Mouse (Mus musculus) neural tube, embryonic 12.5 days (tissue): ENCODE measurements around the gene Adnp. TPM values are rescaled to one million over a fixed set of nuclear protein-coding genes. Genes with fewer than 3 reads are reported as not detected.
A peak's percentile ranks its signal among the peaks of the same experiment; 100 is the strongest.

Experiments used
- ATAC-seq: fragments of 200-750 bp; cut with Nextera tagmentation; 2 replicates; pipeline ENCODE4 v1.8.0; 2017; ENCODE audit warnings: low read depth, mild to moderate bottlenecking, moderate TSS enrichment, moderate library complexity; ENCODE audit not compliant: low FRiP score
- H3K27ac ChIP-seq: fragments of 300-500 bp; sonication (generic); 2 replicates; pipeline ENCODE4 v1.5.1; 2016
- H3K27me3 ChIP-seq: fragments of 300-500 bp; sonication (generic); replicated peaks from 2 replicates; pipeline ENCODE4 v1.6.1; 2016; ENCODE audit warnings: mild to moderate bottlenecking
- H3K36me3 ChIP-seq: fragments of 300-500 bp; sonication (generic); 2 replicates; pipeline ENCODE4 v1.6.1; 2016; ENCODE audit warnings: mild to moderate bottlenecking
- H3K4me1 ChIP-seq: fragments of 300-500 bp; sonication (generic); 2 replicates; pipeline ENCODE4 v1.6.1; 2016
- H3K4me2 ChIP-seq: fragments of 300-500 bp; sonication (generic); replicated peaks from 2 replicates; pipeline ENCODE4 v1.6.1; 2016; ENCODE audit warnings: mild to moderate bottlenecking
- H3K4me3 ChIP-seq: fragments of 300-500 bp; sonication (generic); 2 replicates; pipeline ENCODE4 v1.5.1; 2016
- H3K9ac ChIP-seq: fragments of 300-500 bp; sonication (generic); 2 replicates; pipeline ENCODE4 v1.6.1; 2016; ENCODE audit warnings: mild to moderate bottlenecking
- H3K9me3 ChIP-seq: fragments of 300-500 bp; sonication (generic); 2 replicates; pipeline ENCODE4 v1.6.1; 2016; ENCODE audit warnings: mild to moderate bottlenecking
- WGBS: fragments of 180-500 bp; shearing (Covaris S2); methylation state at CpG from one replicate; pipeline ENCODE4 v1.1.7; 2016; 5-methylcytosine and 5-hydroxymethylcytosine counted together
- polyA plus RNA-seq: library from polyadenylated mRNA; unstranded; fragments of >200 nt; fragmentation: Nextera tagmentation; extraction: Ambion mirVana; gene quantifications from 2 replicates; pipeline ENCODE4 v1.2.1, GENCODE M21; 2016

The Adnp gene
- polyA plus RNA-seq, 1 experiment from 2014 or later = 24.4 TPM

GRCm38 (mm10) chr2:168231471-168231829 lies 24.5 kb upstream of the Adnp start:
- peaks cover 27% of the 10 kb centered on the region for H3K4me1 ChIP-seq
- H3K9ac ChIP-seq = peak overlapping the region; percentile 96
- H3K36me3 ChIP-seq = peaks cover 13% of the 10 kb centered on the region
- H3K4me2 ChIP-seq = peak overlapping the region; percentile 100
- H3K4me3 ChIP-seq = peak overlapping the region; percentile 100
- H3K27ac ChIP-seq = no peak overlapping the region
- no peaks in the 10 kb centered on the region for H3K9me3 ChIP-seq
- ATAC-seq = no peak
- WGBS = 68% methylated on average over 33 of the region's 33 CpGs
- no peaks in the 10 kb centered on the region for H3K27me3 ChIP-seq

GRCm38 (mm10) chr2:168230773-168231470 lies 24.0 kb upstream of the Adnp start:
- Histone ChIP-seq H3K27me3 (no peaks in the 10 kb centered on the region), H3K4me2 (peak overlapping the region; percentile 100), H3K9me3 (no peaks in the 10 kb centered on the region), H3K4me1 (peaks cover 27% of the 10 kb centered on the region), H3K4me3 (peak overlapping the region; percentile 100), H3K36me3 (peaks cover 18% of the 10 kb centered on the region), H3K27ac (peak overlapping the region; percentile 65; the same call in 1 of the 2 replicates), H3K9ac (peak overlapping the region; percentile 96)
- peak; percentile 67 for ATAC-seq
- WGBS = 4% methylated on average over 105 of the region's 105 CpGs

- WGBS = under 1% methylated on average over 73 of the region's 73 CpGs
- peak within 1 kb of the TSS; percentile 100 for H3K4me3 ChIP-seq
- peak within 1 kb of the TSS; percentile 100 for H3K4me2 ChIP-seq
- H3K4me1 ChIP-seq = peaks cover 27% of the 10 kb centered on the region
- H3K9ac ChIP-seq = peak within 1 kb of the TSS; percentile 96
- peak within 1 kb of the TSS; percentile 65 for H3K27ac ChIP-seq
- no peaks in the 10 kb centered on the region for H3K9me3 ChIP-seq
- peaks cover 25% of the 10 kb centered on the region for H3K36me3 ChIP-seq
- H3K27me3 ChIP-seq = no peaks in the 10 kb centered on the region
- peak; percentile 82 for ATAC-seq
Measured at GRCm38 (mm10) chr2:168230026-168230728, 23.3 kb upstream of the Adnp start, which contains the start of the genes Gm20716, Dpm1 and Mocs3. TSS of gene Gm20716 (minus strand) at chr2:168230364. TSS of gene Dpm1 (minus strand) at chr2:168230591. TSS of gene Mocs3 (plus strand) at chr2:168230622.

- Histone ChIP-seq H3K4me2 (peak overlapping the region; percentile 100), H3K27ac (no peak overlapping the region), H3K4me3 (peak overlapping the region; percentile 100), H3K9me3 (no peaks in the 10 kb centered on the region), H3K4me1 (peaks cover 27% of the 10 kb centered on the region), H3K27me3 (no peaks in the 10 kb centered on the region), H3K9ac (peak overlapping the region; percentile 96), H3K36me3 (peaks cover 33% of the 10 kb centered on the region)
- ATAC-seq = peak; percentile 51; the same call in 1 of the 2 replicates
- WGBS = 20% methylated on average over 41 of the region's 41 CpGs
Measured at GRCm38 (mm10) chr2:168229116-168230025, 22.5 kb upstream of the Adnp start.

- no peaks in the 10 kb centered on the region for H3K9me3 ChIP-seq
- H3K36me3 ChIP-seq = peaks cover 72% of the 10 kb centered on the region
- 91% methylated on average over 6 of the region's 6 CpGs for whole genome bisulfite sequencing
- no peak overlapping the region for H3K4me3 ChIP-seq
- no peak overlapping the region for H3K27ac ChIP-seq
- no peak overlapping the region for H3K4me2 ChIP-seq
- no peak overlapping the region for H3K9ac ChIP-seq
- no peak for ATAC-seq
- 0 out of 2 replicates have a peak, but pooled peaks cover 3% of the 10 kb centered on the region for H3K4me1 ChIP-seq
- no peaks in the 10 kb centered on the region for H3K27me3 ChIP-seq
Measured at GRCm38 (mm10) chr2:168223326-168223725, 16.4 kb upstream of the Adnp start.

GRCm38 (mm10) chr2:168213788-168214397 lies 7.0 kb upstream of the Adnp start:
- H3K27me3 ChIP-seq = no peaks in the 10 kb centered on the region
- no peak overlapping the region for H3K27ac ChIP-seq
- no peaks in the 10 kb centered on the region for H3K4me1 ChIP-seq
- ATAC-seq = no peak
- 41% methylated on average over 5 of the region's 5 CpGs for WGBS
- H3K9ac ChIP-seq = no peak overlapping the region
- no peak overlapping the region for H3K4me2 ChIP-seq
- H3K36me3 ChIP-seq = peaks cover 79% of the 10 kb centered on the region
- no peak overlapping the region for H3K4me3 ChIP-seq
- no peaks in the 10 kb centered on the region for H3K9me3 ChIP-seq

- H3K4me2 ChIP-seq = peak overlapping the region; percentile 57; the same call in 1 of the 2 replicates
Measured at GRCm38 (mm10) chr2:168207883-168208282, 971 bp upstream of the Adnp start.

GRCm38 (mm10) chr2:168205681-168206631 lies 956 bp downstream of the Adnp start:
- peak overlapping the region; percentile 99 for H3K4me3 ChIP-seq
- ATAC-seq = peak; percentile 11
- H3K9me3 ChIP-seq = no peaks in the 10 kb centered on the region
- H3K27ac ChIP-seq = peak overlapping the region; percentile 98
- 1% methylated on average over 48 of the region's 49 CpGs for WGBS
- H3K9ac ChIP-seq = peak overlapping the region; percentile 100
- H3K36me3 ChIP-seq = peaks cover 34% of the 10 kb centered on the region
- H3K4me2 ChIP-seq = peak overlapping the region; percentile 85
- peaks cover 25% of the 10 kb centered on the region for H3K4me1 ChIP-seq
- H3K27me3 ChIP-seq = no peaks in the 10 kb centered on the region

More at GRCm38 (mm10) chr2:168207883-168208282, 971 bp upstream of the Adnp start:
- Histone ChIP-seq H3K4me1 (peaks cover 19% of the 10 kb centered on the region), H3K4me3 (no peak overlapping the region), H3K36me3 (peaks cover 49% of the 10 kb centered on the region), H3K27ac (no peak overlapping the region; the same call in 1 of the 2 replicates), H3K9ac (no peak overlapping the region), H3K9me3 (no peaks in the 10 kb centered on the region), H3K27me3 (no peaks in the 10 kb centered on the region)
- 93% methylated on average over 3 of the region's 3 CpGs for WGBS
- ATAC-seq = no peak

- Histone ChIP-seq H3K27ac (no peak overlapping the region), H3K4me2 (peak overlapping the region; percentile 85), H3K27me3 (no peaks in the 10 kb centered on the region), H3K9me3 (no peaks in the 10 kb centered on the region), H3K9ac (peak overlapping the region; percentile 100), H3K36me3 (peaks cover 28% of the 10 kb centered on the region), H3K4me3 (peak overlapping the region; percentile 99), H3K4me1 (peaks cover 32% of the 10 kb centered on the region)
- WGBS = 12% methylated on average over 6 of the region's 6 CpGs
- no peak for ATAC-seq
Measured at GRCm38 (mm10) chr2:168205265-168205664, 1.6 kb downstream of the Adnp start.

- WGBS = 91% methylated on average over 8 of the region's 8 CpGs
- Histone ChIP-seq H3K9ac (peak overlapping the region; percentile 100; the same call in 1 of the 2 replicates), H3K4me3 (peak overlapping the region; percentile 99), H3K36me3 (peaks cover 24% of the 10 kb centered on the region), H3K27ac (no peak overlapping the region), H3K4me2 (peak overlapping the region; percentile 85), H3K4me1 (peaks cover 37% of the 10 kb centered on the region), H3K9me3 (no peaks in the 10 kb centered on the region), H3K27me3 (no peaks in the 10 kb centered on the region)
- ATAC-seq = no peak
Measured at GRCm38 (mm10) chr2:168204476-168204999, 2.4 kb downstream of the Adnp start.
